Mouse (Mus musculus) urinary bladder, adult 18-20 months (tissue): ENCODE measurements around the gene Svop.

Experiments used
- DNase-seq, 2 experiments: peaks; one replicate each; pipeline ENCODE4 v3.0.0; 2022; ENCODE audit warnings: low spot score in 2 of 2, mixed read lengths in 2 of 2

Svop gene

DNA sequence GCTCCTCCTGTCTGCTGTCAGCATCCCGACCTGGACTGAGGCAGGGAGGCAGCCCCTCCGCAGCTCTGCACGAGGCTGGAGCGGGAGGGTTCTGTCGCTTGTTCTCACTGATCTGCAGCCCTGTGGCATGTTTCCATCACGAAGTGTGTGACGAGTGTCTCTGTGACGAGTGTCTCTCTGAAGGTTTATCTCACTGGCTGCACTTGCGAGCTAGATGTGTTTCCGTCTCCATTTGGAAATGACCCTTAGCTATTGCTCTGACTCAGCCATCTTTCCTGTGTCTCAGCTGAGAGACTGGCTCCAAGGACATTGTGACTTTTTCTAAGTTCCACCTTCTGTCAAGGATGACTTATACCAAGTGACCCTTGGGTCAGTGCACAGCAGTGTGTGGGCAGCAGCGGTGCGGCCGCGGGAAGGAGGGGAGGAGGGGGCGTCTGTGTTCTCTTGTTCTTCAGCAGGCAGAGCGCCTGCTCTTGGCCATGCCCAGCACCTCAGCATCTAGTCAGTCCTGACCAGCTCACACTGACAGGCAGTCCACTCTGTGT, 15.1 kb upstream of the Svop start:
- DNase-seq: no peak

- no peak for DNase-seq
Measured at GRCm38 (mm10) chr5:114102807-114103206, 11.4 kb upstream of the Svop start.

DNA sequence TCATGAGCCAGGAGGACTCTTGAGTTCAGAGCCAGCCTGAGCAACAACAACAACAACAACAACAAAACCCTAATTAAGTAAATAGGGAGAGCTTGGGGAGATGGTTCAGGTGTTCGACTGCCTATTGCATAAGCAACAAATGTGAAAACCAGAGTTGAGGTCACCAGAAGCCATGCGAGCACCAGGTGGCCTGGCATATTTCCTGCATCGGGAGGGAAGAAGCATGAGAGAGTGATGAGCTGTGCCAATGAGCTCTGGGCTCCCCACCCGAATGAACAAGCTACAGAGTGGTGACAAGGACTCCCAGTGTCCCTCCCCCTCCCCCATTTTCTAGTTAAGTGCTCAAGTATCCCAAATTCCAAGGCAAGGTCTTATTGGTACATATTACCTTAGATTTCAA, 10.5 kb upstream of the Svop start:
- no peak for DNase-seq

GRCm38 (mm10) chr5:114100390-114101099, 9.2 kb upstream of the Svop start:
- no peak for DNase-seq

- peak; percentile 85 to 97 for DNase-seq
Measured at GRCm38 (mm10) chr5:114099709-114100389, 8.5 kb upstream of the Svop start.

DNA sequence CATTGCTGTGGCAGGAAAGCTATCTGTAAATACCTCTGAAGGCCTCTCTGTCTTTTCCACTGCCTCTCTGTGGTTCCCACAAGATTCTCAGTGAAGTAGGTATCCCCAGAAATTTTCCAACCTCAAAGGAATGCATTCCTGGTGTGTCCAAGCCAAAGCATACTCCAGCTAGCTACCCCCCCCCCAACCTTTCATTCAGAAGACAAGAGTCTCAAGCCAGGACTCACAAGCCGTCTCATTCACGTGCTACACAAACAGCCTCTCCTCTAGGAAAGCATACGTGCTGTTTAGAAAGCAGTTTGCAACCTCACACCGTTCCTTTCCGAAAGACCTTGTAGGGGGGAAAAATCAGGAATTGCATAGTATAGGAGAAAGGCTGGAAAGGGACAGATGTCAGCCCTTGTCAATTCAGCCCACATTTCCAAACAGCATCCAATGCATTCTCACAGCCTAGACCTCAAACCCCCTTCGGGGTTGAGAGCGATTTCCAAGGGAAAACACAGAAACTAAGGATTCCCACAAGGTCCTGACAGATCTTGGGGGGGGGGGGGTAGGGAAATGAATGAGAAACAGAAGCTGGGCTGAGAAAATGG, 853 bp downstream of the Svop start:
- DNase-seq: no peak

- DNase-seq: no peak
Measured at GRCm38 (mm10) chr5:114087875-114088480, 3.4 kb downstream of the Svop start.

DNA sequence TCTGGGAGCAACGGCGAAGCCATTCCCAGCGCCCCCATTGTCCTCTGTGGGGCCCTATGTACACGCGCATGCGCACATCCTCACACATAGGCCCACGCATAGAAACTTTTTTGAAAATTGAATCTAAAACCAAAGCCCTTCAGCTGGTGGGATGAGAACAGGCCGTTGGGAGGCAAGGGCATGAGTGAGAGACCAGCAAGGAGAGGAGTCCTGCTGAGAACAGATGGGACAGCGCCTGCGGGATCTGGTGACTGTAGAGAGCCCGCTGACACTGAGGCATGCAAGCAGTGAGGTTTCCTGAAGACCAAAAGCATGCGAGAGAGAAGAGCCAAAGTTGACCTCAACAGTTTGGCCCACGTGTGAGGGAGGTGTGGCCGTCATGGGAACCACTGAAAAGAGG, 5.9 kb downstream of the Svop start:
- no peak for DNase-seq

DNA sequence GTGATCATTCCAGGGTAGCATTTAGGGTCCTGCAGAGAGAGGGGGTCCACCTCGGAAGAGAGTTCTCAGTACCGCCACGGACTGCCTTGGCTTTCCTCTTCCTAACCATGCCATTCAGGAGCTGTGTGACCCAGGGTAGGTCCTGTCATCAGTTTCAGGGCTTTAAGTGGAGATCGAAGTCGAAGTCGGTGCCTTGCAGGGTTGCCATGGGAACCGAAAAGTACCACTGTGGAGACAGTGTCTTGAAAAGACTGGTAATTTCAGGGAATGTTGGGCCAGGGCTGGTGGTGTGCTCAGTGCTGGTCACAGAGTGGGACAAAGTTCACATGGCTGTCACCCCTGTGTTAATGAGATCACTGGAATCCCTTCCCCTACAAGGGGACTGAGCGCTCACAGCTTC, 14.4 kb downstream of the Svop start:
- DNase-seq: no peak

GRCm38 (mm10) chr5:114072262-114072661, 19.1 kb downstream of the Svop start:
- no peak for DNase-seq

DNA sequence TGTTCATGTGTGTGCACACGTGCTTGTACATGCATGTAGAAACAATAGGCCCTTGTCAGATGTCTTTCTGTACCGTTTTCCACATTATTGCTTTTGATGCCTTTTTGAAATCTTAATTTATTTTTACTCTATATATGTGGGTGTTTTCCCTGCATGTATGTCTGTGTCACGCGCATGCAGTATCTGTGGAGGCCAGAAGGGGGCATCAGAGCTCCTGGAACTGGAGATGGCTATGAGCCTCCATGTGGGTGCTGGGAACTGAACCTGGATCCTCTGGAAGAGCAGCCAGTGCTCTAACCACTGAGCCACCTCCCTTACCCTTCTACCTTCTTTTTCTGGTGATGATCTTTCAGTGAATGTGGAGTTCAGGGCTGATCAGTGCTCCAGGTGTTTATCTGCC, 20.5 kb downstream of the Svop start:
- no peak for DNase-seq

DNA sequence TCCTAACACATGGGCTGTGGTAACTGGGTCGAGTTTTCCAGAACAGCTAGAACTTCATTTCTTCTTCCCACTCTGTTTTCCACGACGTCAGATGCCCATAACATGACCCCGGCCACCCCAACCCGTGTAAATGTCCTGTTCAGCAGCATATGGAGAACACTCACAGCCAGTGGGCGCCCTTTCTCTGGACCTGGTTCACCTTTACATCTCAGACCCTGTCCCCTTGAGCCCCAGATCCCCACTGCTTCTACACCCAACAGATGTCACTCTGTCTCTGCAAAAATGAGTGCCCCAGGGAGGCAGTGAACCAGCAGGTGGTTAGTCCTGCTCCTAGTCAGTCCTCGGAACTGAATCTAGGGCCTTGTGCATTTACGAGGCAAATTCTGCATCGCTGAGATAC, 23.4 kb downstream of the Svop start:
- DNase-seq: no peak

GRCm38 (mm10) chr5:114067543-114067942, 23.8 kb downstream of the Svop start:
- no peak for DNase-seq

GRCm38 (mm10) chr5:114066601-114067000, 24.8 kb downstream of the Svop start:
- DNase-seq: no peak

- DNase-seq: no peak
Measured at GRCm38 (mm10) chr5:114065161-114065560, 26.2 kb downstream of the Svop start, which contains the start of gene Usp30. Gene Usp30 (plus strand): TSS chr5:114065461.

DNA sequence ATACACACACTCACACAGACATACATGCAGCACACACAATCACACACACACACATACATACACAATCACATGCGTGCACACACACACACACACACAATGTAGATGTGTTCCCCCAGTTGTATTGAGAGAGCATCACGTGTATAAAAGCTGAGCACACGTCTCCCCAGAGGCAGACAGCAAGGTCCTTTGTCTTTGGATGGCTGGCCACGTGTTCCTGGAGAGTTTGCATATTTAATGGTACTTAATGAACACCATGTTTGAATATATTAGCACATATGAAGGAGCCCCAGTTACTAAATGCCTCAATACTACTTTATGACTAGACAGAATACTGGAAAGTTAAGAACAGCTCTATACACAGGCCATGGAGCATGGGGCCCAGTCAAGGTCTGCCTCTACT, 27.4 kb downstream of the Svop start:
- DNase-seq: no peak

- no peak for DNase-seq
Measured at GRCm38 (mm10) chr5:114061675-114062074, 29.7 kb downstream of the Svop start.

DNA sequence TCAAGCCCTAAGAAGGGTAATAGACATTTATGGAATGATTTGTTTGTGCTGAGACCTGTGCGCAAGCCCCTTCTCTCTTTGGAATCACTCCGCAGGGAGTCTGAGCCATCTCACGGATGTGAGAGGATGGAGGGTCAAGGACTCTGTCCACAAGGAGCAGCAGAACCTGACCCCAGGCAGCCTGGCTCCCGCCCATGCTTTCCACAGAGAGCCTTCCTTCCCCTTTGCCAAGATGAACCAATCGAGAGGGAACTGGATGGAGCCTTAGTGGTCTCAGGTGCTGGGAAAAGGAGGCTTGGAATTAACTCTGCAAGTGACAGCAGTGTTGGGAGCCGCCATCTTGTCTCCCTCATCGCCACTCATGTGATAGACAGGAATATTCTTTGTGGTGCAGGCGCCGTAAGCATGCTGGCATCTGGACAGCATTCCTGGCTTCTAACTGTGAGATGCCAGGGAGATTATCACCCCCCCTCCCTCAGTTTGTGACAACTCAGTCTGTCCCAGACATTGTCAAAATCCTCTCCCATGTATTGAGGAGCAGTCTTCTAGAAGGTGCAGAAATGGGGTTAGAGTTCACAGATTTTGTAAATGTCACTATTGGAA, 34.1 kb downstream of the Svop start:
- DNase-seq: no peak

GRCm38 (mm10) chr5:114052246-114052761, 39.1 kb downstream of the Svop start:
- DNase-seq: peak; percentile 10 to 34

- no peak for DNase-seq
Measured at GRCm38 (mm10) chr5:114048731-114049308, 42.5 kb downstream of the Svop start.

- no peak for DNase-seq
Measured at GRCm38 (mm10) chr5:114047182-114047581, 44.2 kb downstream of the Svop start.
